Mouse (Mus musculus) urinary bladder, postnatal 25 days (tissue): ENCODE results near the gene Nphs2.

Source experiments
- DNase-seq: peaks from one replicate; pipeline ENCODE4 v3.0.0; 2022; ENCODE audit warnings: low spot score

Nphs2 gene

GRCm38 (mm10) chr1:156365740-156366139 is 55.2 kb downstream of the Nphs2 start, which contains the start of gene Gm2000:
Gene Gm2000 (plus strand): TSS chr1:156366040.
- no peak for DNase-seq
